Mouse (Mus musculus) MEL (cell line): ENCODE results near the gene Ear2. TPM values are rescaled to one million over a fixed set of nuclear protein-coding genes. Genes with fewer than 3 reads are reported as not detected.
"Not testable (repeated sequence)": the region's sequence is repeated elsewhere in the genome, so short reads cannot be mapped to it uniquely, and the experiment has no call there.

Experiments
- DNase-seq: peaks from one replicate; pipeline ENCODE4 v3.0.0; 2011; ENCODE audit warnings: low read depth, low spot score
- H3K27ac ChIP-seq: 2 replicates; pipeline ENCODE4 v1.5.1; 2012; ENCODE audit warnings: low read depth, mild to moderate bottlenecking, control low read depth, low read length, moderate library complexity; ENCODE audit not compliant: control insufficient read depth
- H3K27me3 ChIP-seq, 2 experiments: fragments of 150-350 bp in 1 of 2; sonication (generic) in 1 of 2; 2 replicates each; pipeline ENCODE4 v1.6.1; 2012; ENCODE audit warnings: low read length in 2 of 2, mild to moderate bottlenecking in 2 of 2, improper control_type of control experiment in 1 of 2, moderate library complexity in 1 of 2; ENCODE audit not compliant: insufficient read depth in 2 of 2, control insufficient read depth in 1 of 2
- H3K36me3 ChIP-seq, 2 experiments: 2 replicates each; pipeline ENCODE4 v1.6.1; 2012 to 2014; ENCODE audit warnings: low read length in 2 of 2, improper control_type of control experiment in 1 of 2, inconsistent platforms in 1 of 2, mild to moderate bottlenecking in 1 of 2; ENCODE audit not compliant: insufficient read depth in 2 of 2, control insufficient read depth in 1 of 2
- H3K4me1 ChIP-seq, 2 experiments: fragments of 150-350 bp in 1 of 2; sonication (generic) in 1 of 2; 2 replicates each; pipeline ENCODE4 v1.6.1; 2012; ENCODE audit warnings: low read length in 2 of 2, improper control_type of control experiment in 1 of 2, mild to moderate bottlenecking in 1 of 2; ENCODE audit not compliant: insufficient read depth in 2 of 2, control insufficient read depth in 1 of 2
- H3K4me3 ChIP-seq, 2 experiments: fragments of 150-350 bp in 1 of 2; sonication (generic) in 1 of 2; 2 replicates each; pipeline ENCODE4 v1.5.1; 2012; ENCODE audit warnings: low read depth in 2 of 2, low read length in 2 of 2, mild to moderate bottlenecking in 2 of 2, moderate library complexity in 2 of 2, control low read depth in 1 of 2, improper control_type of control experiment in 1 of 2; ENCODE audit not compliant: control insufficient read depth in 1 of 2, insufficient read depth in 1 of 2
- H3K79me2 ChIP-seq: 2 replicates; pipeline ENCODE4 v1.6.1; 2012; ENCODE audit warnings: mild to moderate bottlenecking, low read length, moderate library complexity; ENCODE audit not compliant: control insufficient read depth, poor library complexity, insufficient read depth
- H3K9ac ChIP-seq: 2 replicates; pipeline ENCODE4 v1.6.1; 2012; ENCODE audit warnings: low read depth, mild to moderate bottlenecking, control low read depth, low read length, moderate library complexity; ENCODE audit not compliant: control insufficient read depth, poor library complexity, severe bottlenecking
- H3K9me3 ChIP-seq: fragments of 150-350 bp; sonication (generic); replicated peaks from 2 replicates; pipeline ENCODE4 v1.6.1; 2012; ENCODE audit warnings: mild to moderate bottlenecking, low read length, improper control_type of control experiment, moderate library complexity; ENCODE audit not compliant: insufficient read depth
- ELF1 ChIP-seq: IDR thresholded peaks from 2 replicates; pipeline ENCODE4 v1.6.1; 2014; ENCODE audit warnings: low read depth, mild to moderate bottlenecking, inconsistent platforms, low read length, improper control_type of control experiment, moderate library complexity
- ETS1 ChIP-seq: IDR thresholded peaks from 2 replicates; pipeline ENCODE4 v1.6.1; 2012; ENCODE audit warnings: low read depth, mild to moderate bottlenecking, inconsistent platforms, low read length, improper control_type of control experiment, moderate library complexity
- KAT2A ChIP-seq: conservative IDR thresholded peaks from 2 replicates; pipeline ENCODE4 v1.6.1; 2012; ENCODE audit warnings: low read depth, low read length, improper control_type of control experiment, inconsistent platforms
- MEF2A ChIP-seq: IDR thresholded peaks from 2 replicates; pipeline ENCODE4 v1.6.1; 2014; ENCODE audit warnings: low read depth, mild to moderate bottlenecking, inconsistent platforms, low read length, improper control_type of control experiment; ENCODE audit not compliant: poor library complexity, insufficient replicate concordance, severe bottlenecking; ENCODE audit errors: extremely low read depth
- MXI1 ChIP-seq: IDR thresholded peaks from 2 replicates; pipeline ENCODE4 v1.6.1; 2011; ENCODE audit warnings: mild to moderate bottlenecking, low read depth, low read length, improper control_type of control experiment
- MYB ChIP-seq: IDR thresholded peaks from 2 replicates; pipeline ENCODE4 v1.6.1; 2011; ENCODE audit warnings: mild to moderate bottlenecking, low read depth, low read length, improper control_type of control experiment
- MYC ChIP-seq: IDR thresholded peaks from 2 replicates; pipeline ENCODE4 v1.6.1; 2011; ENCODE audit warnings: low read depth, mild to moderate bottlenecking, low read length, improper control_type of control experiment, moderate library complexity
- NRF1 ChIP-seq: IDR thresholded peaks from 2 replicates; pipeline ENCODE4 v1.6.1; 2014; ENCODE audit warnings: low read depth, mild to moderate bottlenecking, inconsistent platforms, low read length, improper control_type of control experiment, moderate library complexity; ENCODE audit not compliant: poor library complexity, insufficient read depth, severe bottlenecking
- POLR2A ChIP-seq, 2 experiments: IDR thresholded peaks; 2 replicates each; pipeline ENCODE4 v1.6.1; 2011 to 2012; ENCODE audit warnings: low read length in 2 of 2, mild to moderate bottlenecking in 2 of 2, control low read depth in 1 of 2, improper control_type of control experiment in 1 of 2, low read depth in 1 of 2, moderate library complexity in 1 of 2; ENCODE audit not compliant: control insufficient read depth in 1 of 2, insufficient read depth in 1 of 2, poor library complexity in 1 of 2
- POLR2AphosphoS5 ChIP-seq: IDR thresholded peaks from 2 replicates; pipeline ENCODE4 v1.6.1; 2012; ENCODE audit warnings: low read depth, borderline replicate concordance, mild to moderate bottlenecking, inconsistent platforms, low read length, moderate library complexity, mixed read lengths
- RCOR1 ChIP-seq: IDR thresholded peaks from 2 replicates; pipeline ENCODE4 v1.6.1; 2012; ENCODE audit warnings: low read depth, mild to moderate bottlenecking, inconsistent platforms, low read length, improper control_type of control experiment
- SIN3A ChIP-seq: IDR thresholded peaks from 2 replicates; pipeline ENCODE4 v1.6.1; 2012; ENCODE audit warnings: low read length, improper control_type of control experiment, inconsistent platforms
- TAL1 ChIP-seq: IDR thresholded peaks from 2 replicates; pipeline ENCODE4 v1.6.1; 2012; ENCODE audit warnings: mild to moderate bottlenecking, inconsistent platforms, low read length, moderate library complexity, mixed read lengths
- USF2 ChIP-seq, 2 experiments: IDR thresholded peaks; 2 replicates each; pipeline ENCODE4 v1.6.1; 2011 to 2012; ENCODE audit warnings: improper control_type of control experiment in 2 of 2, low read length in 2 of 2, borderline replicate concordance in 1 of 2, inconsistent platforms in 1 of 2, low read depth in 1 of 2, mild to moderate bottlenecking in 1 of 2; ENCODE audit not compliant: insufficient read depth in 1 of 2
- ZC3H11A ChIP-seq: IDR thresholded peaks from 2 replicates; pipeline ENCODE4 v1.6.1; 2012; ENCODE audit warnings: low read depth, mild to moderate bottlenecking, inconsistent platforms, low read length, improper control_type of control experiment
- polyA plus RNA-seq, 2 experiments: library from polyadenylated mRNA; stranded (reverse) in 1 of 2; unstranded in 1 of 2; fragments of >175 nt in 1 of 2; fragments of >200 nt in 1 of 2; gene quantifications; 2 replicates each; pipeline versions ENCODE4 v1.2.1 to v1.2.4; 2012; ENCODE audit warnings: low replicate concordance in 2 of 2, low read depth in 1 of 2; ENCODE audit not compliant: insufficient read length in 2 of 2, insufficient read depth in 1 of 2, missing spikeins in 1 of 2
- total RNA-seq: library from RNA; depleted of rRNA; stranded (reverse); fragments of 300-350 nt; gene quantifications from 2 replicates; pipeline ENCODE4 v1.2.3, GENCODE M21; 2012

The Ear2 gene
- total and polyA plus RNA-seq, 3 experiments: 0.19 TPM; not detected in 2

DNA sequence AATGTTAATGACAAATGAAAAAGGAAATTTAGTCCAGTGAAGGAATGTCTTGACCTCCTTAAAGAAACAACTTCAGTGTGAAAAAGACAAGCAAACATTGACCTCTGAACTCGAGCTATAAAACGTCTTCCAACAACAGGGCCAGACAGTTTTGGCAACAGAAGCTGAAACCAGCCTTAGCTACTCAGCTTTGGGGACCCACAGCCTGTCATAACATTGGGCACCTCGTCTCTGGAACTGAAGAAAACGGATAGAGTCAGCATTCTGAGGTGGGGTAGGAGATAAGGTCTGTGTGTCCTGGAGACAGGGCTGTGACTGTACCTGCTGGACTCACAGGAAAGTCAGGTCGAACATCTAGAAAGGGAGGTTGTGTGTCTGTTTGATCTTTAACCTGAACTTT, 8.0 kb upstream of the Ear2 start:
- not testable (repeated sequence) for H3K9me3 ChIP-seq, DNase-seq, H3K4me3 ChIP-seq, H3K27ac ChIP-seq, H3K9ac ChIP-seq, H3K27me3 ChIP-seq, H3K79me2 ChIP-seq, H3K4me1 ChIP-seq, H3K36me3 ChIP-seq

DNA sequence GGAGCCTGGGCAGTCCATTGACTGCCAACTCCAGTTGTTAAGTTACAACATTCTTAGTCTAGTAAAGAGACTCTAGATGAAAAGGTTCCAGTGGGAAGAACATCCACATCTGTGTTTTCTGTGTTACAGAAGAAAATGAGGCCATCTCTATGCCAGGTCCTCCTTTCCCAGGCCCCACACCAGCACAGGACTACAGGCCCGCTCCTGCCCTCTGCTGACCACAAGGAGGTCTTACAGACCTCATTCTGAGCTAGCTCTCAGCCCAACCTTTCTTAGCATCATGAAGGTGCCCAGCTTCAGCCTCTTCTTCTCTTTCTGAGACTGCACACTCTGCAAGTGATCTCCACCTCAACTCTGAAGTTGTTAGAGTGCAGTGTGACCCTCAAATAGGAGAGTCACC, 2.4 kb upstream of the Ear2 start:
- H3K9me3 ChIP-seq, H3K9ac ChIP-seq, H3K27me3 ChIP-seq, H3K4me3 ChIP-seq, H3K36me3 ChIP-seq, H3K27ac ChIP-seq, DNase-seq, H3K4me1 ChIP-seq, H3K79me2 ChIP-seq: not testable (repeated sequence)

DNA sequence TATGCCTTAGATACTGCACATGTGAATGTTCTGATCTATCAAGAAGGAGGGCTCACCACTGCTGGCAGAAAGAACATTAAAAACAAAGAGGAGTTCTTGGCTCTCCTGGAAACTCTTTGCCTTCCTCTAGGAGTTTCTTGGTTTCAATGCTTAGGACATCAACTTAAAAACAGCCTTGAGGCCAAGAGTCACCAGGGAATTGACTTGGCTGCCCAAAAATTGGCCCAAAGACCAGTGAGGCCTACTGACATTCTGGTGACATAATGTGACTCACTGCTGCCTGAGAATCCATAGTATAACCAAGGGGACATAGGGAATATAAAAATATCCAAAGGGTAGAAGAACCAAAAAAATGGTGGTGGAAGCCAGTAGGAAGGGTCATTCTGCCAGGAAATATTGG, 8.5 kb downstream of the Ear2 start:
- no peaks in the 10 kb centered on the region for H3K36me3 ChIP-seq

GRCm38 (mm10) chr14:44123551-44123950, 21.1 kb downstream of the Ear2 start, which contains the start of gene Gm3327:
TSS of gene Gm3327 (plus strand) at chr14:44123851.
- H3K4me1 ChIP-seq, H3K9me3 ChIP-seq, H3K27me3 ChIP-seq, H3K79me2 ChIP-seq, H3K27ac ChIP-seq, H3K9ac ChIP-seq, H3K36me3 ChIP-seq, H3K4me3 ChIP-seq, DNase-seq: not testable (repeated sequence)

More for the DNA sequence above, 8.5 kb downstream of the Ear2 start:
- no peaks in the 10 kb centered on the region for H3K4me1 ChIP-seq
- H3K9me3 ChIP-seq: no peaks in the 10 kb centered on the region
- no peak overlapping the region for H3K27ac ChIP-seq
- TF ChIP-seq ETS1 (no peak), POLR2AphosphoS5 (no peak), RCOR1 (no peak), MYC (no peak), MXI1 (no peak), MEF2A (no peak), SIN3A (no peak), ZC3H11A (no peak), TAL1 (no peak), KAT2A (no peak), USF2 (IDR thresholded peaks at IDR 0.05; ENCODE audit: borderline replicate concordance in 1 of 2, insufficient read depth in 1 of 2, low read depth in 1 of 2, low read length in 2 of 2) (no peak), ELF1 (no peak), POLR2A (IDR thresholded peaks at IDR 0.05; ENCODE audit: control insufficient read depth in 1 of 2, insufficient read depth in 1 of 2, low read depth in 1 of 2, low read length in 2 of 2, poor library complexity in 1 of 2) (no peak), MYB (no peak), NRF1 (no peak)
- no peaks in the 10 kb centered on the region for H3K27me3 ChIP-seq
- H3K9ac ChIP-seq: no peak overlapping the region
- H3K79me2 ChIP-seq: no peaks in the 10 kb centered on the region
- no peak overlapping the region for H3K4me3 ChIP-seq
- no peak for DNase-seq
